Mouse (Mus musculus) MEL (cell line): ENCODE data around the gene Htr2b.

Source experiments
- E2F4 ChIP-seq: IDR thresholded peaks from 2 replicates; pipeline ENCODE4 v1.6.1; 2011; ENCODE audit warnings: low read depth, low read length, improper control_type of control experiment, borderline replicate concordance
- HCFC1 ChIP-seq: IDR thresholded peaks from 2 replicates; pipeline ENCODE4 v1.6.1; 2012; ENCODE audit warnings: low read depth, mild to moderate bottlenecking, inconsistent platforms, low read length, improper control_type of control experiment, moderate library complexity
- NELFE ChIP-seq: IDR thresholded peaks from 2 replicates; pipeline ENCODE4 v1.6.1; 2011; ENCODE audit warnings: low read depth, low read length, improper control_type of control experiment

DNA sequence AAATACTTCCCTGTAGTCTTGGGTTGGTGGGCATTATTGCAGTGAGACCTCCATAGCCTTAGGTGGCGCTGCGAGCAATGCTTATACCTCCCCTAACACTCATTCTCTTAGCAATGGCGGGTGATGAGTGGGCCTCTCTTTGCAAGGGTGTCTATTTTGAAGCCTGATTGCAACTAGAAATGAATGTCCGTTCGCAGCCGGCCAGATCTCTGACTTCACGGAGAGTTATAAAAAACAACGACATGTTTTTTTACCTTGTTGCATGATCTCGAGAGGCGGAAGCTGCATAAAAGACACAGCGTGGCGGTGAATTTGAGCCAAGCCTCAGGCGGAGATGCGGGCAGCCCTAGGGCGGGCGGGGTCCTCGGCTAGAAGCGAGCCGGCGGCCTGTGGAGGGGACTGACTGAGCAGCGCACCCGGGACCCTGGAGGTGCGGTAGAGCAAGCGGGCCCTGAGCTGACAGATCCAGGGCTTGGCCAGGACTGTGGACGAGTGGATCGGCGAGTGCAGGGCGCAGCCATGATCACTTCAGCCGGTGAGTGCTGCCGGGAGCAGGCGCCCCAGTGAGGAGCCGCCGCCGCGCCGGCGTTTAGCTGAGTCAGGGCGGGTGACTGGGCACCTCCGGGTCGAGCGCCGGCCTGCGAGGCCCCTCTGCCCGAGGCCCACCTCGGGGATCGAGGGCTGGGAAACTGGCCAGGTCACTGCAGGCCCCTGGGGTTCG, 47.3 kb downstream of the Htr2b start, which contains the start of gene Psmd1:
- TF ChIP-seq NELFE, result peak; percentile 61
- TF ChIP-seq E2F4, result no peak
- peak; percentile 92 for TF ChIP-seq HCFC1
